11 mouse cellular contexts compared by ENCODE assay signal in the genomic region with DNA sequence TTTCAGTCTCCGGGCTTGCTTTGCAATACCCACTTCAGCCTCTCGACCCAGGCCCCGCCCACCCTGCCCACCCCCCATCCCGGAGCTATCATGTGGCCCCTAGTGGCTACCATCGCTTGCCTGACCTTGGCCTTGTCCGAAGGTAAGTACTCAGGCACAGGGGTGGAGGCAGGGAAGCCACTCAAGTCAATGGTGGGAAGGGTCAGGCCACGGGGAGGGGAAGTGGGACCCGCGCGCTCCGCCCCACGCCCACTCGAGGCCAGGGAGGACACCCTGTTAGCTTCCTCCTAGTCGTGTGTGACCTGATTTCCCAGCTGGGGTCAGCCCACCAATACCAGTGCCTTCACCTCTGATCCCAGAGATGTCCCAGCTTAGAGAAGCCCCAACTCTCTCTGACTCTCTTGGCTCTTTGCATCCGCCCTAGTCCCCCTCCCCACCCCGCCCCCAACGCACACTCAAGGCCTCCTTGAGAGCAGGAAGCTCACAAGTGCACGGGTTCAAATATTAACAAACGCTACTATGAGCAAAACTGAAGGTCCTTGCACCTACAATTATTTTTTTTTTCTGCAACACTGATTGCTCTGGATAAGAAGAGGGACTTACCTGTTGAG. TPM values are rescaled to one million over a fixed set of nuclear protein-coding genes. Genes with fewer than 3 reads are reported as not detected.
DNase-seq lines count a peak whose midpoint lies in the region; ATAC-seq and TF ChIP-seq lines count a peak whose summit lies in the region.
"Had no signal": no experiment of that assay in that cellular context is flagged by ENCODE, and none has a peak within 500 bp of the region (broad histone marks: within the 10 kb centered on the region; RNA-seq: fewer than 3 reads in every experiment).

No protein-coding gene starts in this region.

- no peaks in the 10 kb centered on the region for H3K9me3 ChIP-seq in forebrain, embryonic 11.5 days (ENCODE audit: control insufficient read depth, low read length)
- H3K9me3 ChIP-seq in forebrain, embryonic 15.5 days = no peaks in the 10 kb centered on the region
- H3K9me3 ChIP-seq in midbrain, embryonic 11.5 days (ENCODE audit: control insufficient read depth, low read length) = no peaks in the 10 kb centered on the region
- no peaks in the 10 kb centered on the region for H3K9me3 ChIP-seq in midbrain, embryonic 15.5 days
- no peaks in the 10 kb centered on the region for H3K9me3 ChIP-seq in lung, embryonic 16.5 days (ENCODE audit: control insufficient read depth, low read length)

- ATAC-seq in forebrain, embryonic 11.5 days (replicated peaks; ENCODE audit: low FRiP score) = no peak
- ATAC-seq in forebrain, embryonic 15.5 days (replicated peaks) = no peak
- peak; percentile 30; the same call in 1 of the 2 replicates for ATAC-seq in midbrain, embryonic 11.5 days (ENCODE audit: low FRiP score)
- no peak for ATAC-seq in midbrain, embryonic 15.5 days (replicated peaks)
- peak; percentile 72 for ATAC-seq in lung, embryonic 16.5 days (ENCODE audit: low read depth)
- ATAC-seq: activated CD4-positive, CD25-positive, alpha-beta regulatory T cell, adult 4 months had no signal

- no peak for DNase-seq in forebrain, embryonic 11.5 days (ENCODE audit: low spot score)
- no peak for DNase-seq in midbrain, embryonic 11.5 days (ENCODE audit: low spot score, missing footprints)
- no peak for DNase-seq in cerebellum, adult 9-11 months
- no peak for DNase-seq in layer of hippocampus, adult 2 months (ENCODE audit: low spot score in 2 of 2)
- DNase-seq in adrenal gland, postnatal 14 days = no peak
- DNase-seq: cerebellum, adult 11-12 months had no signal

- peak overlapping the region; percentile 24; the same call in 1 of the 2 replicates for H3K4me2 ChIP-seq in forebrain, embryonic 11.5 days (ENCODE audit: low read depth, low read length, severe bottlenecking)
- no peak overlapping the region; the same call in 1 of the 2 replicates for H3K4me2 ChIP-seq in forebrain, embryonic 15.5 days (replicated peaks)
- H3K4me2 ChIP-seq in midbrain, embryonic 11.5 days = peak overlapping the region; percentile 17; the same call in 1 of the 2 replicates
- H3K4me2 ChIP-seq in midbrain, embryonic 15.5 days = no peak overlapping the region
- peak overlapping the region; percentile 50 for H3K4me2 ChIP-seq in lung, embryonic 16.5 days (ENCODE audit: low read depth, low read length)

- 6% methylated on average over 19 of the region's 19 CpGs for WGBS in forebrain, embryonic 11.5 days
- 8% methylated on average over 19 of the region's 19 CpGs for WGBS in forebrain, embryonic 15.5 days
- WGBS in midbrain, embryonic 11.5 days = 8% methylated on average over 19 of the region's 19 CpGs
- WGBS in midbrain, embryonic 15.5 days = 10% methylated on average over 19 of the region's 19 CpGs
- WGBS in lung, embryonic 16.5 days = 11% methylated on average over 19 of the region's 19 CpGs

- H3K4me3 ChIP-seq in forebrain, embryonic 11.5 days (ENCODE audit: low read depth, low read length) = no peak overlapping the region
- H3K4me3 ChIP-seq in forebrain, embryonic 15.5 days = no peak overlapping the region
- no peak overlapping the region for H3K4me3 ChIP-seq in midbrain, embryonic 11.5 days (ENCODE audit: low read depth, low read length)
- no peak overlapping the region for H3K4me3 ChIP-seq in midbrain, embryonic 15.5 days
- H3K4me3 ChIP-seq in lung, embryonic 16.5 days (ENCODE audit: low read length) = peak overlapping the region; percentile 13
- no peak overlapping the region for H3K4me3 ChIP-seq in layer of hippocampus, adult 2 months

- H3K4me1 ChIP-seq in forebrain, embryonic 11.5 days (replicated peaks; ENCODE audit: control insufficient read depth, insufficient read depth, low read length) = no peaks in the 10 kb centered on the region
- no peaks in the 10 kb centered on the region for H3K4me1 ChIP-seq in forebrain, embryonic 15.5 days
- peaks cover 3% of the 10 kb centered on the region; the same call in 1 of the 2 replicates for H3K4me1 ChIP-seq in midbrain, embryonic 11.5 days (ENCODE audit: control insufficient read depth, insufficient read depth, low read length)
- H3K4me1 ChIP-seq in midbrain, embryonic 15.5 days = no peaks in the 10 kb centered on the region
- H3K4me1 ChIP-seq in lung, embryonic 16.5 days (replicated peaks; ENCODE audit: control insufficient read depth, insufficient read depth, low read length) = peaks cover 15% of the 10 kb centered on the region

- H3K27me3 ChIP-seq in forebrain, embryonic 11.5 days (ENCODE audit: control insufficient read depth, insufficient read depth, low read length) = no peaks in the 10 kb centered on the region
- H3K27me3 ChIP-seq in forebrain, embryonic 15.5 days = no peaks in the 10 kb centered on the region
- H3K27me3 ChIP-seq in midbrain, embryonic 11.5 days (ENCODE audit: control insufficient read depth, insufficient read depth, low read length) = no peaks in the 10 kb centered on the region
- no peaks in the 10 kb centered on the region for H3K27me3 ChIP-seq in midbrain, embryonic 15.5 days (replicated peaks)
- H3K27me3 ChIP-seq in lung, embryonic 16.5 days (ENCODE audit: control insufficient read depth, insufficient read depth, low read depth, low read length) = no peaks in the 10 kb centered on the region

- H3K36me3 ChIP-seq in forebrain, embryonic 11.5 days (ENCODE audit: control insufficient read depth, insufficient read depth, low read length) = no peaks in the 10 kb centered on the region
- no peaks in the 10 kb centered on the region for H3K36me3 ChIP-seq in forebrain, embryonic 15.5 days
- no peaks in the 10 kb centered on the region for H3K36me3 ChIP-seq in midbrain, embryonic 11.5 days (ENCODE audit: control insufficient read depth, insufficient read depth, low read length)
- H3K36me3 ChIP-seq in midbrain, embryonic 15.5 days (replicated peaks) = no peaks in the 10 kb centered on the region
- no peaks in the 10 kb centered on the region for H3K36me3 ChIP-seq in lung, embryonic 16.5 days (ENCODE audit: control insufficient read depth, insufficient read depth, low read length)

- TF ChIP-seq CTCF in layer of hippocampus, adult 2 months (conservative IDR thresholded peaks at IDR 0.05) = no peak

- no peak overlapping the region for H3K27ac ChIP-seq in forebrain, embryonic 11.5 days (ENCODE audit: low read depth, low read length)
- H3K27ac ChIP-seq in forebrain, embryonic 15.5 days (replicated peaks) = no peak overlapping the region
- H3K27ac ChIP-seq in midbrain, embryonic 11.5 days (ENCODE audit: low read depth, low read length) = no peak overlapping the region
- H3K27ac ChIP-seq in midbrain, embryonic 15.5 days = no peak overlapping the region
- peak overlapping the region; percentile 80 for H3K27ac ChIP-seq in lung, embryonic 16.5 days (ENCODE audit: low read length)
- H3K27ac ChIP-seq in layer of hippocampus, adult 2 months = no peak overlapping the region

- no peak overlapping the region for H3K9ac ChIP-seq in forebrain, embryonic 11.5 days (ENCODE audit: low read length)
- no peak overlapping the region for H3K9ac ChIP-seq in forebrain, embryonic 15.5 days (replicated peaks)
- H3K9ac ChIP-seq in midbrain, embryonic 11.5 days (ENCODE audit: low read length) = no peak overlapping the region
- no peak overlapping the region for H3K9ac ChIP-seq in midbrain, embryonic 15.5 days
- H3K9ac ChIP-seq in lung, embryonic 16.5 days (ENCODE audit: low read length) = peak overlapping the region; percentile 23; the same call in 1 of the 2 replicates

RNA-seq across cellular contexts. Expression of a gene that starts 1.5 kb away (rescaled TPM):
- 0.40 TPM in 1 of 2 replicates, not detected in the other for polyA plus RNA-seq in forebrain, embryonic 11.5 days (2014; fragmentation: Nextera tagmentation; extraction: Ambion mirVana)
- not detected in 2 replicates for polyA plus RNA-seq in forebrain, embryonic 15.5 days (2015; fragmentation: Nextera tagmentation; extraction: Ambion mirVana)
- 0.29 TPM in 1 of 2 replicates, not detected in the other for polyA plus RNA-seq in midbrain, embryonic 11.5 days (2014; fragmentation: Nextera tagmentation; extraction: Ambion mirVana)
- polyA plus RNA-seq in midbrain, embryonic 15.5 days (2015; fragmentation: Nextera tagmentation; extraction: Ambion mirVana) = 0.13 and 0.21 TPM in 2 replicates
- 3.9 and 5.5 TPM in 2 replicates for polyA plus RNA-seq in lung, embryonic 16.5 days (2015; fragmentation: Nextera tagmentation; extraction: Ambion mirVana)
- not detected for total RNA-seq in layer of hippocampus, adult 2 months (2021)
- not detected in 2 replicates for total RNA-seq in adrenal gland, postnatal 14 days (2021)
- total RNA-seq: left cerebral cortex, postnatal 25 days had no signal
- polyA plus RNA-seq: activated CD4-positive, CD25-positive, alpha-beta regulatory T cell, adult 4 months had no signal

RNA-seq across cellular contexts. Expression of a gene that starts 23.6 kb away (rescaled TPM):
- not detected in 2 replicates for polyA plus RNA-seq in forebrain, embryonic 11.5 days (2014; fragmentation: Nextera tagmentation; extraction: Ambion mirVana)
- polyA plus RNA-seq in forebrain, embryonic 15.5 days (2015; fragmentation: Nextera tagmentation; extraction: Ambion mirVana) = not detected in 2 replicates
- polyA plus RNA-seq in midbrain, embryonic 11.5 days (2014; fragmentation: Nextera tagmentation; extraction: Ambion mirVana) = not detected in 2 replicates
- polyA plus RNA-seq in midbrain, embryonic 15.5 days (2015; fragmentation: Nextera tagmentation; extraction: Ambion mirVana) = not detected in 2 replicates
- polyA plus RNA-seq in lung, embryonic 16.5 days (2015; fragmentation: Nextera tagmentation; extraction: Ambion mirVana) = not detected in 2 replicates
- not detected for total RNA-seq in layer of hippocampus, adult 2 months (2021)
- not detected in 2 replicates for total RNA-seq in adrenal gland, postnatal 14 days (2021)
- total RNA-seq: left cerebral cortex, postnatal 25 days had no signal
- polyA plus RNA-seq: activated CD4-positive, CD25-positive, alpha-beta regulatory T cell, adult 4 months had no signal

RNA-seq across cellular contexts. Expression of a gene that starts 42.0 kb away (rescaled TPM):
- 13.7 and 14.3 TPM in 2 replicates for polyA plus RNA-seq in forebrain, embryonic 11.5 days (2014; fragmentation: Nextera tagmentation; extraction: Ambion mirVana)
- 29.3 and 31.1 TPM in 2 replicates for polyA plus RNA-seq in forebrain, embryonic 15.5 days (2015; fragmentation: Nextera tagmentation; extraction: Ambion mirVana)
- polyA plus RNA-seq in midbrain, embryonic 11.5 days (2014; fragmentation: Nextera tagmentation; extraction: Ambion mirVana) = 9.3 and 9.9 TPM in 2 replicates
- polyA plus RNA-seq in midbrain, embryonic 15.5 days (2015; fragmentation: Nextera tagmentation; extraction: Ambion mirVana) = 27.6 and 33.8 TPM in 2 replicates
- 13.0 and 13.1 TPM in 2 replicates for polyA plus RNA-seq in lung, embryonic 16.5 days (2015; fragmentation: Nextera tagmentation; extraction: Ambion mirVana)
- 10 to 100 TPM; 10.9 to 11.1 TPM for total RNA-seq in layer of hippocampus, adult 2 months (2021)
- 9.3 and 10.1 TPM in 2 replicates for total RNA-seq in adrenal gland, postnatal 14 days (2021)

RNA-seq across cellular contexts. Expression of a gene that starts 53.9 kb away (rescaled TPM):
- polyA plus RNA-seq in forebrain, embryonic 11.5 days (2014; fragmentation: Nextera tagmentation; extraction: Ambion mirVana) = 0.32 and 0.67 TPM in 2 replicates
- polyA plus RNA-seq in forebrain, embryonic 15.5 days (2015; fragmentation: Nextera tagmentation; extraction: Ambion mirVana) = 0.13 and 0.18 TPM in 2 replicates
- 0.26 and 0.51 TPM in 2 replicates for polyA plus RNA-seq in midbrain, embryonic 11.5 days (2014; fragmentation: Nextera tagmentation; extraction: Ambion mirVana)
- 0.47 and 0.53 TPM in 2 replicates for polyA plus RNA-seq in midbrain, embryonic 15.5 days (2015; fragmentation: Nextera tagmentation; extraction: Ambion mirVana)
- 1.2 and 2.2 TPM in 2 replicates for polyA plus RNA-seq in lung, embryonic 16.5 days (2015; fragmentation: Nextera tagmentation; extraction: Ambion mirVana)
- total RNA-seq in layer of hippocampus, adult 2 months (2021) = 1 to 10 TPM in 1 of 2 experiments, under 1 TPM in 1; 0.97 to 1.3 TPM
- total RNA-seq in adrenal gland, postnatal 14 days (2021) = 1.1 and 1.4 TPM in 2 replicates

RNA-seq across cellular contexts. Expression of a gene that starts 54.9 kb away (rescaled TPM):
- not detected in 2 replicates for polyA plus RNA-seq in forebrain, embryonic 11.5 days (2014; fragmentation: Nextera tagmentation; extraction: Ambion mirVana)
- polyA plus RNA-seq in forebrain, embryonic 15.5 days (2015; fragmentation: Nextera tagmentation; extraction: Ambion mirVana) = not detected in 2 replicates
- polyA plus RNA-seq in midbrain, embryonic 11.5 days (2014; fragmentation: Nextera tagmentation; extraction: Ambion mirVana) = not detected in 2 replicates
- not detected in 2 replicates for polyA plus RNA-seq in midbrain, embryonic 15.5 days (2015; fragmentation: Nextera tagmentation; extraction: Ambion mirVana)
- not detected in 2 replicates for polyA plus RNA-seq in lung, embryonic 16.5 days (2015; fragmentation: Nextera tagmentation; extraction: Ambion mirVana)
- total RNA-seq in layer of hippocampus, adult 2 months (2021) = not detected
- not detected in 2 replicates for total RNA-seq in adrenal gland, postnatal 14 days (2021)
- total RNA-seq: left cerebral cortex, postnatal 25 days had no signal
- polyA plus RNA-seq: activated CD4-positive, CD25-positive, alpha-beta regulatory T cell, adult 4 months had no signal

Comparison
In these comparisons a context has a peak if more than half of its experiments do, and no peak if none do; other contexts are left out.
1. ATAC-seq: peak in midbrain, embryonic 11.5 days (single experiment) and lung, embryonic 16.5 days (single experiment); none in forebrain, embryonic 11.5 days (single experiment), forebrain, embryonic 15.5 days (single experiment) and midbrain, embryonic 15.5 days (single experiment).
2. H3K4me2 ChIP-seq: peak in forebrain, embryonic 11.5 days (single experiment), midbrain, embryonic 11.5 days (single experiment) and lung, embryonic 16.5 days (single experiment); none in forebrain, embryonic 15.5 days (single experiment) and midbrain, embryonic 15.5 days (single experiment).